Mouse (Mus musculus) small intestine, adult 2 months (tissue): ENCODE measurements around the gene Mast1.

Experiments used
- CTCF ChIP-seq: fragments of 200-500 bp; IDR thresholded peaks from 2 replicates; pipeline ENCODE4 v1.5.1; 2012; ENCODE audit warnings: low read depth, mild to moderate bottlenecking, control low read depth, inconsistent platforms, low read length, moderate library complexity, mixed read lengths; ENCODE audit not compliant: insufficient replicate concordance, insufficient read length; ENCODE audit errors: extremely low read depth
- POLR2A ChIP-seq: fragments of 200-500 bp; IDR thresholded peaks from 2 replicates; pipeline ENCODE4 v1.6.1; 2012; ENCODE audit warnings: low read depth, mild to moderate bottlenecking, control low read depth, inconsistent platforms, low read length, moderate library complexity

DNA sequence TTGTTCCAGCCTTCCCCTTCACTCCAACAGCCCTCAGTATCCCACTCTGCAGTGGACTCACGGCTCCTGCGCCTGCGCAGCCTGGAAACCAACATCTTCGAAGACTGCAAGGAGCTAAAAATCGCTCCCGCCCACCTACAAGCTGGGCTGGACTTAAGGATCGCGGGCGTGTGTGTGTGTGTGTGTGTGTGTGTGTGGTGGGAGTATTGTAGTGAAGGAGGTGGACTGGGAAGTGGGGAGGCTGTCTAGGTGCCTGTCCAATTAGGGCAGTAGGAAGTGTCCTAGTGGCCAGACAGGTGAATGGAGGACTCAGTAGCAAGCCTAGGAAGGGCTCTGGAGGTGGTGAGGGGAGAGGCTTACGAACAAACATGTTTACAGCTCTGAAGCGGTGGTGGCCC, 8.1 kb upstream of the Mast1 start:
- TF ChIP-seq POLR2A (no peak), CTCF (no peak)
